In the genomic region with DNA sequence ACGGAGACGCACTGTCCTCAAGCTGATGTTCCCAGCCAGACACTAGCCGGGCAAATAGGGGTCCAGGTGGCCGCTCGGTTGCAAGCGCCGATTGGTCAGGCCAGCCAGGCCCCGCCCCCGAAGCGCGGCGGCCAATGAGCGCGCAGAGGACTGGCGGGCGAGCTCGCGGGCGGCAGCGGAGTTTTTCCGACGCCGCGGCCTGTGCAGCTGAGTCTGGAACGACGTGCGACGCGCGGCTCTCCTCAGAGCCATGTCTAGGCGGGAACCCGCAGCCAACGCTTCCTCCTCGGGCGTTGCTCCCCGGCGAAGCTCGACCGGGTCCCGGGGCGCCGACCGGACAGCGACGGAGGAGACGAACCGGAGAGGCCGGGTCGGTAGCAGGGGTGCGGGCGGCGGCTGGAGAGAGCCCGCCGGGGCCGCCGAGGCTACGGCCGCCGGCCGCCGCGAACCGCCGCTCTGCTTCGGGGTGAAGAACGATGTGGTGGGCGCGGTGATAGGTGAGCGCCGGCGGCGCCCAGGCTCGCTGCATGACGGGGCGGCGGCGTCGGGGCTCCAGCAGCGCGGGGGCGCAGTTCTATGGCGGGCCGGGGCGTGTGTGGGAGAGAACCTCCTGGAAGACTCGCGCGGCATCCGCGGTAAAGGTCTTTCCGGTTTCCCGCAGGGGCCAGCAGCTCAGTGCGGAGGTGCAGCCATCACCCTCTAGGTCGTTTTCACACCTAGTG, we compare ENCODE assay signal across 8 mouse cellular contexts. TPM values are rescaled to one million over a fixed set of nuclear protein-coding genes. Genes with fewer than 3 reads are reported as not detected.
DNase-seq lines count a peak whose midpoint lies in the region; ATAC-seq and TF ChIP-seq lines count a peak whose summit lies in the region.

A gene (plus strand): TSS at position 148 of the 722 bp plus-strand sequence.

- WGBS in embryonic facial prominence, embryonic 13.5 days: 4% methylated on average over 75 of the region's 93 CpGs
- 2% methylated on average over 84 of the region's 93 CpGs for WGBS in heart, embryonic 15.5 days
- WGBS in kidney, postnatal 0 days: 2% methylated on average over 83 of the region's 93 CpGs
- 5% methylated on average over 70 of the region's 93 CpGs for WGBS in neural tube, embryonic 14.5 days

- peak; percentile 1 to 3 for DNase-seq in cerebellum, adult 18-20 months
- no peak for DNase-seq in cerebellum, adult 11 months
- DNase-seq in kidney, postnatal 0 days (ENCODE audit: low spot score): peak; percentile 70
- DNase-seq in lung, adult 18-20 months: peak; percentile 5 to 15
- peak; percentile 94 for DNase-seq in testis, postnatal 14 days (ENCODE audit: low spot score)

- H3K9ac ChIP-seq in embryonic facial prominence, embryonic 13.5 days: peak within 1 kb of the TSS; percentile 63
- peak within 1 kb of the TSS; percentile 32; the same call in 1 of the 2 replicates for H3K9ac ChIP-seq in heart, embryonic 15.5 days
- H3K9ac ChIP-seq in kidney, postnatal 0 days (ENCODE audit: low read depth, low read length): peak within 1 kb of the TSS; percentile 46; the same call in 1 of the 2 replicates
- H3K9ac ChIP-seq in neural tube, embryonic 14.5 days (replicated peaks; ENCODE audit: low read depth, low read length): peak within 1 kb of the TSS; percentile 34; the same call in 1 of the 2 replicates

- H3K36me3 ChIP-seq in embryonic facial prominence, embryonic 13.5 days: no peaks in the 10 kb centered on the region
- H3K36me3 ChIP-seq in heart, embryonic 15.5 days: no peaks in the 10 kb centered on the region
- H3K36me3 ChIP-seq in kidney, postnatal 0 days (ENCODE audit: insufficient read depth, low read length): no peaks in the 10 kb centered on the region
- no peaks in the 10 kb centered on the region for H3K36me3 ChIP-seq in neural tube, embryonic 14.5 days (ENCODE audit: control insufficient read depth, insufficient read depth, low read length)

- no peaks in the 10 kb centered on the region for H3K9me3 ChIP-seq in embryonic facial prominence, embryonic 13.5 days
- no peaks in the 10 kb centered on the region for H3K9me3 ChIP-seq in heart, embryonic 15.5 days (replicated peaks)
- no peaks in the 10 kb centered on the region for H3K9me3 ChIP-seq in kidney, postnatal 0 days (replicated peaks; ENCODE audit: low read length)
- H3K9me3 ChIP-seq in neural tube, embryonic 14.5 days (ENCODE audit: control insufficient read depth, low read length): no peaks in the 10 kb centered on the region

- H3K27me3 ChIP-seq in embryonic facial prominence, embryonic 13.5 days: peaks cover 87% of the 10 kb centered on the region
- H3K27me3 ChIP-seq in heart, embryonic 15.5 days: peaks cover 66% of the 10 kb centered on the region
- peaks cover 16% of the 10 kb centered on the region for H3K27me3 ChIP-seq in kidney, postnatal 0 days (ENCODE audit: insufficient read depth, low read length)
- H3K27me3 ChIP-seq in neural tube, embryonic 14.5 days (ENCODE audit: control insufficient read depth, insufficient read depth, low read length): peaks cover 12% of the 10 kb centered on the region

- peak within 1 kb of the TSS; percentile 63 for H3K4me2 ChIP-seq in embryonic facial prominence, embryonic 13.5 days
- H3K4me2 ChIP-seq in heart, embryonic 15.5 days: peak within 1 kb of the TSS; percentile 75
- H3K4me2 ChIP-seq in kidney, postnatal 0 days (ENCODE audit: low read length): peak within 1 kb of the TSS; percentile 54
- H3K4me2 ChIP-seq in neural tube, embryonic 14.5 days (ENCODE audit: low read depth, low read length): peak within 1 kb of the TSS; percentile 55

- no peak within 1 kb of the TSS for H3K27ac ChIP-seq in embryonic facial prominence, embryonic 13.5 days
- no peak within 1 kb of the TSS for H3K27ac ChIP-seq in heart, embryonic 15.5 days
- no peak within 1 kb of the TSS for H3K27ac ChIP-seq in kidney, postnatal 0 days
- H3K27ac ChIP-seq in neural tube, embryonic 14.5 days (ENCODE audit: low read depth, low read length): no peak within 1 kb of the TSS

- H3K4me3 ChIP-seq in embryonic facial prominence, embryonic 13.5 days: peak within 1 kb of the TSS; percentile 45
- peak within 1 kb of the TSS; percentile 46 for H3K4me3 ChIP-seq in heart, embryonic 15.5 days
- H3K4me3 ChIP-seq in kidney, postnatal 0 days (replicated peaks; ENCODE audit: low read depth, low read length): peak within 1 kb of the TSS; percentile 37
- H3K4me3 ChIP-seq in neural tube, embryonic 14.5 days (ENCODE audit: low read depth, low read length): peak within 1 kb of the TSS; percentile 40

- H3K4me1 ChIP-seq in embryonic facial prominence, embryonic 13.5 days: peaks cover 8% of the 10 kb centered on the region
- H3K4me1 ChIP-seq in heart, embryonic 15.5 days (replicated peaks): peaks cover 10% of the 10 kb centered on the region
- peaks cover 6% of the 10 kb centered on the region for H3K4me1 ChIP-seq in kidney, postnatal 0 days (replicated peaks; ENCODE audit: insufficient read depth, low read length)
- H3K4me1 ChIP-seq in neural tube, embryonic 14.5 days (ENCODE audit: control insufficient read depth, insufficient read depth, low read length): no peaks in the 10 kb centered on the region

- TF ChIP-seq CTCF in kidney, postnatal 0 days (IDR thresholded peaks at IDR 0.05; ENCODE audit: low read depth): no peak

- peak; percentile 71 for ATAC-seq in embryonic facial prominence, embryonic 13.5 days (ENCODE audit: insufficient number of reproducible peaks, insufficient read depth, low FRiP score, low TSS enrichment, low read depth)
- ATAC-seq in heart, embryonic 15.5 days (replicated peaks; ENCODE audit: insufficient number of reproducible peaks, insufficient read depth, low FRiP score, low read depth): peak; percentile 72
- peak; percentile 91 for ATAC-seq in kidney, postnatal 0 days (replicated peaks; ENCODE audit: low FRiP score, low read depth)
- ATAC-seq in neural tube, embryonic 14.5 days (ENCODE audit: low read depth): peak; percentile 98

RNA-seq across cellular contexts. Expression of the gene that starts here (rescaled TPM):
- polyA plus RNA-seq in embryonic facial prominence, embryonic 13.5 days (2015; fragmentation: Nextera tagmentation; extraction: Ambion mirVana): 0.24 and 0.45 TPM in 2 replicates
- polyA plus RNA-seq in heart, embryonic 15.5 days (2015; fragmentation: Nextera tagmentation; extraction: Ambion mirVana): 0.09 TPM in 1 of 2 replicates, not detected in the other
- 0.22 TPM in 2 replicates for polyA plus RNA-seq in kidney, postnatal 0 days (2015; fragmentation: Nextera tagmentation; extraction: Ambion mirVana)
- polyA plus RNA-seq in neural tube, embryonic 14.5 days (2014; fragmentation: Nextera tagmentation; extraction: Ambion mirVana): 0.12 and 0.59 TPM in 2 replicates

Comparison
In these comparisons a context has a peak if more than half of its experiments do, and no peak if none do; other contexts are left out.
1. Peak in ATAC-seq, H3K4me3 ChIP-seq, H3K9ac ChIP-seq and H3K4me2 ChIP-seq in embryonic facial prominence, embryonic 13.5 days; RNA of the gene not detected or under 1 TPM.
2. Peak in ATAC-seq, H3K4me3 ChIP-seq, H3K9ac ChIP-seq and H3K4me2 ChIP-seq in heart, embryonic 15.5 days; RNA of the gene not detected or under 1 TPM.
3. Peak in DNase-seq, ATAC-seq, H3K4me3 ChIP-seq, H3K9ac ChIP-seq and H3K4me2 ChIP-seq in kidney, postnatal 0 days; RNA of the gene not detected or under 1 TPM.
4. Peak in ATAC-seq, H3K4me3 ChIP-seq, H3K9ac ChIP-seq and H3K4me2 ChIP-seq in neural tube, embryonic 14.5 days; RNA of the gene not detected or under 1 TPM.